Mouse (Mus musculus): ENCODE data around the gene Tor1b. TPM values are rescaled to one million over a fixed set of nuclear protein-coding genes. Genes with fewer than 3 reads are reported as not detected.

The Tor1b gene
- polyA plus RNA-seq, 1 experiment: 30.5 TPM

- TF ChIP-seq MYOG (IDR thresholded peaks at IDR 0.05; ENCODE audit: control insufficient read depth, extremely low read depth, insufficient read length): no peak
- TF ChIP-seq MYOD1 (IDR thresholded peaks at IDR 0.05; ENCODE audit: control insufficient read depth, insufficient read length, low read depth): no peak
- TF ChIP-seq CEBPB (IDR thresholded peaks at IDR 0.05; ENCODE audit: low read depth): no peak
- TF ChIP-seq MAX (IDR thresholded peaks at IDR 0.05): no peak
- no peak for TF ChIP-seq FOSL1 (IDR thresholded peaks at IDR 0.05; ENCODE audit: insufficient read depth, low read length, poor library complexity, severe bottlenecking)
- no peak for TF ChIP-seq CTCF (IDR thresholded peaks at IDR 0.05; ENCODE audit: control insufficient read depth, insufficient read depth, insufficient read length)
- no peak for TF ChIP-seq USF1 (IDR thresholded peaks at IDR 0.05; ENCODE audit: low read depth)
- Histone ChIP-seq H3K27me3 (ENCODE audit: control insufficient read depth, insufficient read depth, insufficient read length) (no peaks in the 10 kb centered on the region), H3K36me3 (ENCODE audit: control insufficient read depth, insufficient read depth) (peaks cover 69% of the 10 kb centered on the region)
These were observed 10.0 kb downstream of the Tor1b start for GRCm38 (mm10) chr2:30962570-30963254.

GRCm38 (mm10) chr2:30965627-30966026 is 12.9 kb downstream of the Tor1b start:
- Histone ChIP-seq H3K4me3 (ENCODE audit: insufficient read depth, poor library complexity, severe bottlenecking) (no peak overlapping the region), H3K27me3 (ENCODE audit: control insufficient read depth, insufficient read depth, insufficient read length) (no peaks in the 10 kb centered on the region), H3ac (ENCODE audit: control insufficient read depth, insufficient read length, low read depth) (no peak overlapping the region), H3K79me2 (ENCODE audit: control insufficient read depth, insufficient read depth) (peaks cover 37% of the 10 kb centered on the region), H3K79me3 (ENCODE audit: low read depth) (peaks cover 27% of the 10 kb centered on the region), H3K36me3 (ENCODE audit: control insufficient read depth, insufficient read depth) (peaks cover 41% of the 10 kb centered on the region)
- TF ChIP-seq USF1 (IDR thresholded peaks at IDR 0.05; ENCODE audit: low read depth) (no peak), CEBPB (IDR thresholded peaks at IDR 0.05; ENCODE audit: low read depth) (no peak), MYOG (IDR thresholded peaks at IDR 0.05; ENCODE audit: control insufficient read depth, extremely low read depth, insufficient read length) (no peak), MAX (IDR thresholded peaks at IDR 0.05) (no peak), FOSL1 (IDR thresholded peaks at IDR 0.05; ENCODE audit: insufficient read depth, low read length, poor library complexity, severe bottlenecking) (no peak), MYOD1 (IDR thresholded peaks at IDR 0.05; ENCODE audit: control insufficient read depth, insufficient read length, low read depth) (no peak), CTCF (IDR thresholded peaks at IDR 0.05; ENCODE audit: control insufficient read depth, insufficient read depth, insufficient read length) (no peak)

More at GRCm38 (mm10) chr2:30962570-30963254, 10.0 kb downstream of the Tor1b start:
- peaks cover 52% of the 10 kb centered on the region for H3K79me2 ChIP-seq (ENCODE audit: control insufficient read depth, insufficient read depth)
- H3ac ChIP-seq (ENCODE audit: control insufficient read depth, insufficient read length, low read depth): no peak overlapping the region
- H3K79me3 ChIP-seq (ENCODE audit: low read depth): peaks cover 28% of the 10 kb centered on the region
- no peak overlapping the region for H3K4me3 ChIP-seq (ENCODE audit: insufficient read depth, poor library complexity, severe bottlenecking)

GRCm38 (mm10) chr2:30966826-30967225 is 14.1 kb downstream of the Tor1b start:
- TF ChIP-seq MYOD1 (IDR thresholded peaks at IDR 0.05; ENCODE audit: control insufficient read depth, insufficient read length, low read depth) (peak; percentile 18), USF1 (IDR thresholded peaks at IDR 0.05; ENCODE audit: low read depth) (no peak)
- no peaks in the 10 kb centered on the region for H3K27me3 ChIP-seq (ENCODE audit: control insufficient read depth, insufficient read depth, insufficient read length)
- peak overlapping the region; percentile 85 for H3K4me3 ChIP-seq (ENCODE audit: insufficient read depth, poor library complexity, severe bottlenecking)
- peaks cover 27% of the 10 kb centered on the region for H3K79me3 ChIP-seq (ENCODE audit: low read depth)
- peaks cover 37% of the 10 kb centered on the region for H3K79me2 ChIP-seq (ENCODE audit: control insufficient read depth, insufficient read depth)
- peaks cover 46% of the 10 kb centered on the region for H3K36me3 ChIP-seq (ENCODE audit: control insufficient read depth, insufficient read depth)
- peak overlapping the region; percentile 87 for H3ac ChIP-seq (ENCODE audit: control insufficient read depth, insufficient read length, low read depth)

- H3K4me3 ChIP-seq (ENCODE audit: insufficient read depth, poor library complexity, severe bottlenecking): peak within 1 kb of the TSS; percentile 85
- peaks cover 27% of the 10 kb centered on the region for H3K79me3 ChIP-seq (ENCODE audit: low read depth)
- peaks cover 53% of the 10 kb centered on the region for H3K36me3 ChIP-seq (ENCODE audit: control insufficient read depth, insufficient read depth)
- H3ac ChIP-seq (ENCODE audit: control insufficient read depth, insufficient read length, low read depth): peak within 1 kb of the TSS; percentile 87
- TF ChIP-seq CTCF (IDR thresholded peaks at IDR 0.05; ENCODE audit: control insufficient read depth, insufficient read depth, insufficient read length): no peak
- TF ChIP-seq MAX (IDR thresholded peaks at IDR 0.05): peak; percentile 32
- H3K27me3 ChIP-seq (ENCODE audit: control insufficient read depth, insufficient read depth, insufficient read length): no peaks in the 10 kb centered on the region
- H3K79me2 ChIP-seq (ENCODE audit: control insufficient read depth, insufficient read depth): peaks cover 37% of the 10 kb centered on the region
These were observed 14.9 kb downstream of the Tor1b start, which contains the start of gene Tor1a for GRCm38 (mm10) chr2:30967352-30968327. Gene Tor1a, minus strand, starts transcription at chr2:30967933.

GRCm38 (mm10) chr2:30981790-30982513 is 29.2 kb downstream of the Tor1b start, which contains the start of the genes BC005624 and Usp20:
Gene BC005624, minus strand, starts transcription at chr2:30982201.
Gene Usp20, plus strand, starts transcription at chr2:30982279.
- H3ac ChIP-seq (ENCODE audit: control insufficient read depth, insufficient read length, low read depth): peak within 1 kb of the TSS; percentile 66
- H3K4me3 ChIP-seq (ENCODE audit: insufficient read depth, poor library complexity, severe bottlenecking): peak within 1 kb of the TSS; percentile 93
- H3K79me2 ChIP-seq (ENCODE audit: control insufficient read depth, insufficient read depth): peaks cover 37% of the 10 kb centered on the region
- H3K79me3 ChIP-seq (ENCODE audit: low read depth): peaks cover 13% of the 10 kb centered on the region
- H3K36me3 ChIP-seq (ENCODE audit: control insufficient read depth, insufficient read depth): peaks cover 31% of the 10 kb centered on the region
- no peaks in the 10 kb centered on the region for H3K27me3 ChIP-seq (ENCODE audit: control insufficient read depth, insufficient read depth, insufficient read length)
- TF ChIP-seq MAX (IDR thresholded peaks at IDR 0.05) (peak; percentile 91), CEBPB (IDR thresholded peaks at IDR 0.05; ENCODE audit: low read depth) (no peak), CTCF (IDR thresholded peaks at IDR 0.05; ENCODE audit: control insufficient read depth, insufficient read depth, insufficient read length) (peak; percentile 1), USF1 (IDR thresholded peaks at IDR 0.05; ENCODE audit: low read depth) (peak; percentile 1)
